Mouse (Mus musculus) spleen, postnatal 4 days (tissue): ENCODE data around the gene Rnf41.
A peak's percentile ranks its signal among the peaks of the same experiment; 100 is the strongest.

Experiments
- DNase-seq, 2 experiments: peaks; one replicate each; pipeline ENCODE4 v3.0.0; 2022; ENCODE audit warnings: low spot score in 2 of 2

The Rnf41 gene

GRCm38 (mm10) chr10:128429052-128429451, 17.6 kb downstream of the Rnf41 start:
- no peak for DNase-seq

GRCm38 (mm10) chr10:128429454-128429853, 18.0 kb downstream of the Rnf41 start:
- no peak for DNase-seq

GRCm38 (mm10) chr10:128433417-128433816, 22.0 kb downstream of the Rnf41 start:
- no peak for DNase-seq

GRCm38 (mm10) chr10:128434681-128435080, 23.2 kb downstream of the Rnf41 start:
- peak in 1 of 2 experiments; percentile 22 for DNase-seq

- peak in 1 of 2 experiments; percentile 40 for DNase-seq
Observed at GRCm38 (mm10) chr10:128435186-128435823, 23.8 kb downstream of the Rnf41 start.

GRCm38 (mm10) chr10:128435873-128436272, 24.4 kb downstream of the Rnf41 start:
- DNase-seq, result no peak

DNA sequence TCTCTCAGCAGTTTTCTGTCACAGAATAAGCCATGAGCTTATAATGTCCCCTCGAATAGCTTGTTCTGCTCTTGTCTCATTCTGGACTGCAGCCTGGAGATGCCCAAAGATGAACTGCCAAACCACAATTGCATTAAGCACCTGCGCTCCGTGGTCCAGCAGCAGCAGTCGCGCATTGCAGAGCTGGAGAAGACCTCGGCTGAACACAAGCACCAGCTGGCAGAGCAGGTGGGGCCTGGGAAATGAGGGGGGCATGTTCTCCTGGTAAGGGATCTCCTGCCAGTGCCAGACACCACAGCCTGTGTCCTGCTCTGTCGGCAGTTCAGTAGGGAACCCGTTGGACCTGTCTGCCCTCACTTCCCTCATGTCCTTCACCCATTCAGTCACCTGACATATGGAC, 24.9 kb downstream of the Rnf41 start:
- no peak for DNase-seq

DNA sequence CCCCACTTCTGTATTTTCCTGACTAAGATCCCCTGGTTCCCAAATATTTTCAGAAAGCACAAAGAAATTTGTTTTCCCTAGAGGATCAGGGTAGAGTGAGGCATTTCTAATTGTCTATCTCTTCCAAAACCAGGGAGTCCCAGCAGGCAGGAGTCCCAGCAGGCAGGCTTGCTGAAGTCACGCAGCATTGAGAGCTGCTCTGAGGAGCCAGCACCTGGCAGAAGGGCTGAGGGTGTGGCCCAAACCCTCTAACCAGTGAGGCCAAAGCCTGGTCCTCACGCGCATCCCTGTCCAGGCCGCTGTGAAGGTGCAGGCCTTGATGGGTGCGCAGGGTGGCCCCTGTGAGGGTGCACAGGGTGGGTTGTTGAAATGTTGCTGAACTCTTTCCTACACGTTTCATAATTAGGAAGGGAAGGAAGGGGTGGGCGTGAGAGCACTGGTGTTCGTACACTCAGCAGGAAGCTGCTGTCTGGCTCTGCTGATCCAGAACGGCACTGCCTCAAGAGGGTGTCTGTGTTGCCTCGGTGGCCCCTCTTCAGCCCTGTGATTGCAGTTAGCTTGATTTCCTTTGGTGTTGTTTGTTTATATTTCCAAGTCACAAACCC, 27.3 kb downstream of the Rnf41 start:
- peak; percentile 43 to 71 for DNase-seq

DNA sequence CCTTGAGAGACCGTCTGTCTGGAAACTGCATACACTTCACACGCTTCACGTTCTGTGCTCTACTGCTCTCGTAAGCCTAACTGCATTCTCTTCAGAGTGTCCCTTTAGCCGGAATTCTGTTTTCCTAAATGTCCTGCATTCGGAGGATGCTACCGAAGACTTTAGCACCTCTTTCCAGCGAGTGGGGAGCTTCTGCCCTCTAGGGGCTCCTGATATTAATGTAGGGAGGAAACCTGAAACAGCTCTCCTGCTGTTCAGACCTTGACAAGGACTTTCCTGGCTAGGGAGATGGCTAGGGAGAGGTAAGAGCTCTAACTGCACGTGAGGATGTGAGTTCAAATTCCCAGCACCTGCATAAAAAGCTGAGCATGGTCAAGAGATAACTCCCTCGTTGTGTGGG, 28.9 kb downstream of the Rnf41 start:
- no peak for DNase-seq

DNA sequence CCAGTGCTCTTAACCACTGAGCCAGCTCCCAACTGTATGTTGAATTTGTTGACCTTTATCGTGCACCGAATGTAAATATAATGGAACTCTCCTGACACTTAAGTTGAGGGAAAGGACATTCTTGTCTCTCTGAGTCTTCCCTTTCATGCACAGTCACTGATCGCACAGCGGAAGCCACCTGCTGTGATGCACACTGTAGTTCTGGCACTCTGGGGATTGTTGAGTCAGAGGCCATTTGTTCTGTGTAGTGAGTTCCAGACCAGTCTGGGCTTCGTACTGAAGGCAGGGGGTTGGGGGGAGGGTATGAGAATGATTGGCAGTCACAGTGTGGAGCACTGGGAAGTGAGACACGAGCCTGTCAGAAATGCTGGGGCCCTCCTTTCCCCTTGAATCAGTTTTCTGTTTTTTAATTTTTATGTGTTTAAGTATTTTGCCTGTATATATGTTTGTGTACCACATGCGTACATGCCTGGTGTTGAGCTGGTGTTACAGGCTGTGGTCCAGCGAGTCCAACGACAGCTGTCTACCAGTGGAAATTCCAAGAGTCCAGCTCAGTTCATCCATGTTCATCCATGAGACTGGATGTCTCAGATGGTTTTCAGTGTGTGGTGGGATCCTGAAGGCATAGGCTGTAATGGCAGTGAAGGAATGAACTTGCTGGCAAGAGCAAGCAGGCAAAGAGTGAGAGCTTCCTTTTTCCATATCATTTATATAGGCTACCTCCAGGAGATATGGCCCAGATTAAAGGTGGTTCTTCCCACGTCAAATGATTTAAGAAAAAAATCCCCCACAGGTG, 30.1 kb downstream of the Rnf41 start:
- DNase-seq, result no peak

- DNase-seq, result no peak
Observed at GRCm38 (mm10) chr10:128442718-128443117, 31.3 kb downstream of the Rnf41 start.

DNA sequence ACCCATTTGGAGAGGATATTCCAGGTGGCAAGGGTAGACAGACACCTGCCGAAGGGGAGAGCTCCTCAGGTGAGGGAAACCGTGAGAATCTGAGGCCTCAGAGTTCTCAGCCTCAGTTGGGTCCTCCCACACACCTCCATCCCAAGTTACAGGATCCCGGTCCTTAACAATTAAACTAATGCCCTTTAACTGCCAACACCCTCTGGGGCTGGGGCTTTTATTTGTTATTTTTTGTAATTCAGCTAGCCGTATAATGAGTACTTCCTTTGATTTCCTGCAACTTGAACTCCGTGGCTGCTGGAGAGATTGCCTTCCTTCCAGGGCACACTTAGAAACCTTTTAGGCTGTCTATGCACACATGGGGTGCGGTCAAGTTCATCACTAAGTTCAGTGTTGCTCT, 32.9 kb downstream of the Rnf41 start:
- DNase-seq, result no peak

DNA sequence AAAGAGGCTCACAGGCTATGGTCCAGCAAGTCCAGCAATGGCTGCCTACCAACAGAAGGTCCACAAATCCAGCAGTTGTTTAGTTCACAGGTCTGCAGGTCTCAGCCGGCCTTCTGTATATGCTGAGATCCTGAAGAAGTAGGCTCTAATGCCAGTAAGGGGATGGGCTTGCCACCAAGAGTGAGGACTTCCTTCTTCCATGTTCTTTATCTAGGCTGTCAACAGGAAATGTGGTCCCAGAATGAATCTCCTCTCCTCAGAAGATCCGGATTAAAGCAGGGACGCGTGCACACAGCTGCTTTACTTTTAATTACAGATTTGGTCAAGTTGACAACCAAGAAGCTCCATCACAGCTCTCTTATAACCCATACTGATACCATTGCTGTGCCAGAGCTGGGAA, 34.0 kb downstream of the Rnf41 start:
- no peak for DNase-seq

GRCm38 (mm10) chr10:128451014-128451413, 39.6 kb downstream of the Rnf41 start:
- no peak for DNase-seq

DNA sequence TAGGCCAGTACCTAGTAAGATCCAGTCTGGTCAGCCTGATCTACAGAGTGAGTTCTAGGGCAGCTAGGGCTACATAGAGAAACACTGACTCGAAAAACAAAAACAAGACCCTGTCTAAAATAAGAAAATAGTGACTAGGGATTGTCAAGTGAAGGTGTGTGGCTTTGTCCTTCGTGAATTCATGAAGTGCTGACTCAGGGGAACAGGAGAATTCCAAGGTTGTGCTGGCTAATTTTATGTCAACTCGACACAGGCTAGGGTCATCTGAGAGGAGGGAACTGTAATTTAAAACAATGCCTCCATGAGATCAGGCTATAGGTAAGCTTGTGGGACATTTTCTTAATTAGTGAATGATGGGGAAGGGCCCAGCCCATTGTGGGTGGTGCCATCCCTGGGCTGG, 43.0 kb downstream of the Rnf41 start:
- DNase-seq, result no peak

- DNase-seq, result peak; percentile 71 to 79
Observed at GRCm38 (mm10) chr10:128455280-128455679, 43.8 kb downstream of the Rnf41 start.

GRCm38 (mm10) chr10:128457676-128458075, 46.2 kb downstream of the Rnf41 start:
- DNase-seq, result no peak

- peak; percentile 93 to 98 for DNase-seq
Observed at GRCm38 (mm10) chr10:128458348-128458718, 46.9 kb downstream of the Rnf41 start.

DNA sequence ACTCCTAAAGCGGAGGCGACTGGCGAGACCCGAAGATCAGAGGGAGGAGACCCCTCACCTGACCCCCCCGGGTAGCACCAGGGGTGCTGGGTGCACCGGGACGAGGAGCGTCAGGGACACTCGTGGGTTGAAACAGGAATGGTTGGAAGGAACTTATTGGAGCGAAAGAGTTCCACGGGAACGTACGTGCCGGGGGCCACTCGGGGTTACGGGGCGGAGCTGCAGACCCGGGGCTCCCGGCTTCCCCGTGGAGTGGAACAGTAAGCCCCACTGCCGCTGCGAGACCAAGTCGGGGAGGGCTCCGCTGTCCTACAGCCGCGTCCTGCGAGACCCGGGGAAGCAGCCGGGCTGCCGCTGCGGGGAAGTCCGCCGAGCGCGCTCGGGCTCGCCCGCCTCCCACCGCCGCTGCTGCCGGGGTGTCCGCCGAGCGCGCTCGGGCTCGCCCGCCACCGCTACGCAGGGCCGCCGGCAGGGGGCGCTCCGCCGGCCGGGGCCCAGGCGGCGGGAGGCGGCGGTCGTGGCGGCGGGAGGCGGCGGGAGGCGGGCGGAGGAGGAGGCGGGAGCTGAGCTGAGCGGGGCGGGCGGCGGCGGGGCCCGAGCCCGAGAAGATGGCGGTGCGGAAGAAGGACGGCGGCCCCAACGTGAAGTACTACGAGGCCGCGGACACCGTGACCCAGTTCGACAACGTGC, 47.4 kb downstream of the Rnf41 start, which contains the start of gene Smarcc2:
TSS of gene Smarcc2 (plus strand) at position 530 of the 690 bp plus-strand sequence.
- DNase-seq, result peak; percentile 88 to 96

DNA sequence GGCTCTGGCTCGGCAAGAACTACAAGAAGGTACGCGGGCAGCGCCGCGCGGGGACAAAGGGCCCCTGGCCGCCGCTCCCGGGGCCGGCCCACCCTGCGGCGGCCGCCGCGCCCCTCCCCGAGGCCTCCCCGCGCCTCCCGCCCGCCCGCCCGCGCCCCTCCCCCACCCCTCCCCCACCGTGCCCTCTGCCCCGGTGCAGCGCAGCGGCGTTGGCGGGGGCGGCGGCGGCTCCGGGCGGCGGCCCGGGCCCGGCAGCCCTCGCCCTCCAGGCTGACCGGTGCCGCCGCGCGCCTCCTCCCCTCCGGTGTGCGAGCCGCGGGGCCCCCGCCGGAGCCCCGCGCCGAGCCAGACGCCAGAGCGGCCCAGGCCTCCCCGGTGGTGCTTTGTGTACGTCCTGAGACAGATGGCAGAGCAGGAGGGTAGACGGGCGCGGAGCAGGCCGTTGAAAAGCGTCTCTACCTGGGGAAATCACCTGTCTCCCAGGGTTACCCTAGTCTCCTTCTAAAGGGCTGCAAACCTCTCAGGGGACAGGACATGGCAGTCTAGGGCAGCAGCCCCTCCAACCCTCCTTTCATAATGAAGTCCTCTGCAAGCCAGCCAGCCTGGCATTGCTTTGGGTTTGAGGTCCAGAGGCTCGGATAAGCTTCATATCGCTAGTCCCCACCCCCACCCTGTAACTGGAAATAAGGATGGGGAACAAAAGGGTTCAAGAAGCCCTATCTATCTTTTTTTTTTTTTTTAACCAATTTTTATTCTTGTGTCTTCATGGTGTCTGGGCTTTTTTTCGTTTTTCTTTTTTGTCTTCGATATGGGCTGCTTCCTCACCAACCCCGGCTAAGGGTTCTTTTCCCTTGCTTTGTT, 48.2 kb downstream of the Rnf41 start:
- DNase-seq, result peak; percentile 49 to 81

GRCm38 (mm10) chr10:128460270-128460630, 48.8 kb downstream of the Rnf41 start:
- no peak for DNase-seq
